Mouse (Mus musculus): ENCODE data around the gene Prkcz. TPM values are rescaled to one million over a fixed set of nuclear protein-coding genes. Genes with fewer than 3 reads are reported as not detected.

The Prkcz gene
- polyA plus RNA-seq, 1 experiment = 38.1 TPM

GRCm38 (mm10) chr4:155320281-155321244 is 40.6 kb downstream of the Prkcz start:
- DNase-seq = peak; percentile 51
- Histone ChIP-seq H3K4me3 (replicated peaks; ENCODE audit: extremely low read depth, low read depth, low read length) (no peak overlapping the region), H3K4me1 (ENCODE audit: control insufficient read depth, insufficient read depth, low read length) (0 out of 2 replicates have a peak, but pooled peaks cover 4% of the 10 kb centered on the region)
- WGBS = 51% methylated on average over 15 of the region's 15 CpGs
- TF ChIP-seq CTCF (IDR thresholded peaks at IDR 0.05; ENCODE audit: insufficient read depth, low read length) (peak; percentile 75), POLR2A (IDR thresholded peaks at IDR 0.05; ENCODE audit: borderline replicate concordance, extremely low read depth, low read depth, low read length) (no peak)

GRCm38 (mm10) chr4:155318266-155318665 is 42.9 kb downstream of the Prkcz start:
- 0 out of 2 replicates have a peak, but pooled peaks cover 4% of the 10 kb centered on the region for H3K4me1 ChIP-seq (ENCODE audit: control insufficient read depth, insufficient read depth, low read length)
- TF ChIP-seq CTCF (IDR thresholded peaks at IDR 0.05; ENCODE audit: insufficient read depth, low read length) (no peak), POLR2A (IDR thresholded peaks at IDR 0.05; ENCODE audit: borderline replicate concordance, extremely low read depth, low read depth, low read length) (no peak)
- 16% methylated on average over 2 of the region's 2 CpGs for WGBS
- no peak overlapping the region for H3K4me3 ChIP-seq (replicated peaks; ENCODE audit: extremely low read depth, low read depth, low read length)
- no peak for DNase-seq

GRCm38 (mm10) chr4:155315031-155315430 is 46.1 kb downstream of the Prkcz start:
- no peak for DNase-seq
- no peak overlapping the region for H3K4me3 ChIP-seq (replicated peaks; ENCODE audit: extremely low read depth, low read depth, low read length)
- WGBS = 90% methylated on average over 3 of the region's 3 CpGs
- no peaks in the 10 kb centered on the region for H3K4me1 ChIP-seq (ENCODE audit: control insufficient read depth, insufficient read depth, low read length)
- TF ChIP-seq POLR2A (IDR thresholded peaks at IDR 0.05; ENCODE audit: borderline replicate concordance, extremely low read depth, low read depth, low read length) (no peak), CTCF (IDR thresholded peaks at IDR 0.05; ENCODE audit: insufficient read depth, low read length) (no peak)

GRCm38 (mm10) chr4:155308679-155309078 is 52.5 kb downstream of the Prkcz start:
- no peak for TF ChIP-seq POLR2A (IDR thresholded peaks at IDR 0.05; ENCODE audit: borderline replicate concordance, extremely low read depth, low read depth, low read length)
- no peak for TF ChIP-seq CTCF (IDR thresholded peaks at IDR 0.05; ENCODE audit: insufficient read depth, low read length)
- peaks cover 3% of the 10 kb centered on the region for H3K4me1 ChIP-seq (ENCODE audit: control insufficient read depth, insufficient read depth, low read length)
- no peak for DNase-seq
- H3K4me3 ChIP-seq (replicated peaks; ENCODE audit: extremely low read depth, low read depth, low read length) = no peak overlapping the region
- 84% methylated on average over 12 of the region's 12 CpGs for whole genome bisulfite sequencing

GRCm38 (mm10) chr4:155308068-155308467 is 53.1 kb downstream of the Prkcz start:
- 2% methylated on average over 11 of the region's 11 CpGs for WGBS
- DNase-seq = peak; percentile 71
- Histone ChIP-seq H3K4me3 (replicated peaks; ENCODE audit: extremely low read depth, low read depth, low read length) (no peak overlapping the region), H3K4me1 (ENCODE audit: control insufficient read depth, insufficient read depth, low read length) (peaks cover 3% of the 10 kb centered on the region)
- TF ChIP-seq POLR2A (IDR thresholded peaks at IDR 0.05; ENCODE audit: borderline replicate concordance, extremely low read depth, low read depth, low read length) = no peak
- peak; percentile 68 for TF ChIP-seq CTCF (IDR thresholded peaks at IDR 0.05; ENCODE audit: insufficient read depth, low read length)

GRCm38 (mm10) chr4:155307591-155307990 is 53.6 kb downstream of the Prkcz start:
- peaks cover 3% of the 10 kb centered on the region for H3K4me1 ChIP-seq (ENCODE audit: control insufficient read depth, insufficient read depth, low read length)
- H3K4me3 ChIP-seq (replicated peaks; ENCODE audit: extremely low read depth, low read depth, low read length) = no peak overlapping the region
- WGBS = 69% methylated on average over 5 of the region's 5 CpGs
- TF ChIP-seq CTCF (IDR thresholded peaks at IDR 0.05; ENCODE audit: insufficient read depth, low read length) (no peak), POLR2A (IDR thresholded peaks at IDR 0.05; ENCODE audit: borderline replicate concordance, extremely low read depth, low read depth, low read length) (no peak)
- DNase-seq = no peak

- no peak for DNase-seq
- H3K4me3 ChIP-seq (replicated peaks; ENCODE audit: extremely low read depth, low read depth, low read length) = no peak overlapping the region
- WGBS = 38% methylated on average over 24 of the region's 24 CpGs
- no peak for TF ChIP-seq POLR2A (IDR thresholded peaks at IDR 0.05; ENCODE audit: borderline replicate concordance, extremely low read depth, low read depth, low read length)
- no peak for TF ChIP-seq CTCF (IDR thresholded peaks at IDR 0.05; ENCODE audit: insufficient read depth, low read length)
- peaks cover 3% of the 10 kb centered on the region for H3K4me1 ChIP-seq (ENCODE audit: control insufficient read depth, insufficient read depth, low read length)
Observed at GRCm38 (mm10) chr4:155306356-155307242, 54.6 kb downstream of the Prkcz start.

- 70% methylated on average over 8 of the region's 8 CpGs for WGBS
- peaks cover 3% of the 10 kb centered on the region for H3K4me1 ChIP-seq (ENCODE audit: control insufficient read depth, insufficient read depth, low read length)
- TF ChIP-seq CTCF (IDR thresholded peaks at IDR 0.05; ENCODE audit: insufficient read depth, low read length) (no peak), POLR2A (IDR thresholded peaks at IDR 0.05; ENCODE audit: borderline replicate concordance, extremely low read depth, low read depth, low read length) (no peak)
- H3K4me3 ChIP-seq (replicated peaks; ENCODE audit: extremely low read depth, low read depth, low read length) = no peak overlapping the region
- no peak for DNase-seq
Observed at GRCm38 (mm10) chr4:155305531-155306031, 55.6 kb downstream of the Prkcz start.

- no peak for DNase-seq
- WGBS = 73% methylated on average over 7 of the region's 7 CpGs
- peaks cover 3% of the 10 kb centered on the region for H3K4me1 ChIP-seq (ENCODE audit: control insufficient read depth, insufficient read depth, low read length)
- TF ChIP-seq CTCF (IDR thresholded peaks at IDR 0.05; ENCODE audit: insufficient read depth, low read length) = no peak
- no peak for TF ChIP-seq POLR2A (IDR thresholded peaks at IDR 0.05; ENCODE audit: borderline replicate concordance, extremely low read depth, low read depth, low read length)
- H3K4me3 ChIP-seq (replicated peaks; ENCODE audit: extremely low read depth, low read depth, low read length) = no peak overlapping the region
Observed at GRCm38 (mm10) chr4:155304508-155305096, 56.6 kb downstream of the Prkcz start.
